Mouse (Mus musculus) MEL (cell line): ENCODE data around the gene Cers6.

Experiments used
- CTCF ChIP-seq, 3 experiments: IDR thresholded peaks in 2 of 3; conservative IDR thresholded peaks in 1 of 3; 2 replicates each; pipeline ENCODE4 v1.5.1; 2011 to 2012; ENCODE audit warnings: low read length in 3 of 3, low read depth in 2 of 3, mild to moderate bottlenecking in 2 of 3, improper control_type of control experiment in 1 of 3, inconsistent platforms in 1 of 3, mixed read lengths in 1 of 3, moderate library complexity in 1 of 3; ENCODE audit not compliant: control insufficient read depth in 1 of 3, insufficient read depth in 1 of 3, poor library complexity in 1 of 3, severe bottlenecking in 1 of 3
- EP300 ChIP-seq, 2 experiments: IDR thresholded peaks; 2 replicates each; pipeline ENCODE4 v1.6.1; 2011; ENCODE audit warnings: improper control_type of control experiment in 2 of 2, low read length in 2 of 2, low read depth in 1 of 2, mild to moderate bottlenecking in 1 of 2
- GABPA ChIP-seq: IDR thresholded peaks from 2 replicates; pipeline ENCODE4 v1.6.1; 2012; ENCODE audit warnings: low read depth, mild to moderate bottlenecking, inconsistent platforms, low read length, improper control_type of control experiment, moderate library complexity
- MAFK ChIP-seq: IDR thresholded peaks from 2 replicates; pipeline ENCODE4 v1.6.1; 2011; ENCODE audit warnings: low read depth, mild to moderate bottlenecking, low read length, improper control_type of control experiment, borderline replicate concordance
- MAX ChIP-seq: IDR thresholded peaks from 2 replicates; pipeline ENCODE4 v1.6.1; 2011; ENCODE audit warnings: low read length, improper control_type of control experiment
- NELFE ChIP-seq: IDR thresholded peaks from 2 replicates; pipeline ENCODE4 v1.6.1; 2011; ENCODE audit warnings: low read depth, low read length, improper control_type of control experiment
- NRF1 ChIP-seq: IDR thresholded peaks from 2 replicates; pipeline ENCODE4 v1.6.1; 2014; ENCODE audit warnings: low read depth, mild to moderate bottlenecking, inconsistent platforms, low read length, improper control_type of control experiment, moderate library complexity; ENCODE audit not compliant: poor library complexity, insufficient read depth, severe bottlenecking
- POLR2A ChIP-seq, 2 experiments: IDR thresholded peaks; 2 replicates each; pipeline ENCODE4 v1.6.1; 2011 to 2012; ENCODE audit warnings: low read length in 2 of 2, mild to moderate bottlenecking in 2 of 2, control low read depth in 1 of 2, improper control_type of control experiment in 1 of 2, low read depth in 1 of 2, moderate library complexity in 1 of 2; ENCODE audit not compliant: control insufficient read depth in 1 of 2, insufficient read depth in 1 of 2, poor library complexity in 1 of 2
- POLR2AphosphoS2 ChIP-seq: IDR thresholded peaks from 2 replicates; pipeline ENCODE4 v1.6.1; 2011; ENCODE audit warnings: low read length, improper control_type of control experiment
- POLR2AphosphoS5 ChIP-seq: IDR thresholded peaks from 2 replicates; pipeline ENCODE4 v1.6.1; 2012; ENCODE audit warnings: low read depth, borderline replicate concordance, mild to moderate bottlenecking, inconsistent platforms, low read length, moderate library complexity, mixed read lengths
- RCOR1 ChIP-seq: IDR thresholded peaks from 2 replicates; pipeline ENCODE4 v1.6.1; 2012; ENCODE audit warnings: low read depth, mild to moderate bottlenecking, inconsistent platforms, low read length, improper control_type of control experiment
- TAL1 ChIP-seq: IDR thresholded peaks from 2 replicates; pipeline ENCODE4 v1.6.1; 2012; ENCODE audit warnings: mild to moderate bottlenecking, inconsistent platforms, low read length, moderate library complexity, mixed read lengths
- TCF12 ChIP-seq: IDR thresholded peaks from 2 replicates; pipeline ENCODE4 v1.6.1; 2014; ENCODE audit warnings: low read depth, mild to moderate bottlenecking, inconsistent platforms, low read length, improper control_type of control experiment, moderate library complexity
- ZKSCAN1 ChIP-seq: IDR thresholded peaks from 2 replicates; pipeline ENCODE4 v1.6.1; 2012; ENCODE audit warnings: low read depth, mild to moderate bottlenecking, inconsistent platforms, low read length, improper control_type of control experiment, moderate library complexity

DNA sequence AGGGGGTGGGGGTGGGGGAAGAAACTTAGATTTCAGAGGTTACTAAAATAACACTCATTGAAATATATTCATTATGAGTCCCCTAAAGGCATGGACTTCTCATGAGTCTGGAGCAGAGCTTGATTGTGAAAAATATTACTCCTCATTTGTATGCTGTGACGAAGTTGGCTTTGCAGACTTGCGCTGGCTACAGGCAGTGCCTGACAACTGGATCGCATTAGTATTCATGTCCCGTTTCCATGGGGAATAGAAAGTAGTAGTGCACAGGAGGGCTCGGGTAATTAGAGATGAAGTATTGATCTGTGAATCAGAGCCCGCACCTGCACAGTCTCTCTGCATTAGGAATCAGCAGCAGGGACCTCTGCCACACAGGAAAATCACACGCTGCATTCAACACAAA, 150.2 kb downstream of the Cers6 start:
- TF ChIP-seq POLR2A (IDR thresholded peaks at IDR 0.05; ENCODE audit: control insufficient read depth in 1 of 2, insufficient read depth in 1 of 2, low read depth in 1 of 2, low read length in 2 of 2, poor library complexity in 1 of 2) (no peak), RCOR1 (no peak), EP300 (IDR thresholded peaks at IDR 0.05; ENCODE audit: low read depth in 1 of 2, low read length in 2 of 2) (no peak), CTCF (IDR thresholded peaks at IDR 0.05 in 2 of 3, conservative IDR thresholded peaks at IDR 0.05 in 1 of 3; ENCODE audit: control insufficient read depth in 1 of 3, insufficient read depth in 1 of 3, low read depth in 2 of 3, low read length in 3 of 3, poor library complexity in 1 of 3, severe bottlenecking in 1 of 3) (no peak), ZKSCAN1 (no peak), NELFE (no peak), MAFK (no peak), NRF1 (no peak), TAL1 (no peak), POLR2AphosphoS2 (no peak), POLR2AphosphoS5 (no peak), TCF12 (no peak), MAX (no peak), GABPA (no peak)
